Mouse (Mus musculus) stomach, embryonic 16.5 days (tissue): ENCODE measurements around the gene Cacna2d2. TPM values are rescaled to one million over a fixed set of nuclear protein-coding genes. Genes with fewer than 3 reads are reported as not detected.

ENCODE experiments used
- ATAC-seq: fragments of 200-750 bp; cut with Nextera tagmentation; 2 replicates; pipeline ENCODE4 v1.8.0; 2017; ENCODE audit warnings: moderate number of reproducible peaks, moderate TSS enrichment; ENCODE audit not compliant: insufficient read depth, low FRiP score
- H3K27ac ChIP-seq: fragments of 300-500 bp; sonication (generic); 2 replicates; pipeline ENCODE4 v1.5.1; 2014; ENCODE audit warnings: low read length
- H3K27me3 ChIP-seq: fragments of 300-500 bp; sonication (generic); 2 replicates; pipeline ENCODE4 v1.6.1; 2014; ENCODE audit warnings: low read length, control low read depth, mixed read lengths; ENCODE audit not compliant: control insufficient read depth, insufficient read depth
- H3K36me3 ChIP-seq: fragments of 300-500 bp; sonication (generic); 2 replicates; pipeline ENCODE4 v1.6.1; 2014; ENCODE audit warnings: low read length; ENCODE audit not compliant: control insufficient read depth, insufficient read depth
- H3K4me1 ChIP-seq: fragments of 300-500 bp; sonication (generic); 2 replicates; pipeline ENCODE4 v1.6.1; 2014; ENCODE audit warnings: low read length, control low read depth, mixed read lengths; ENCODE audit not compliant: control insufficient read depth, insufficient read depth
- H3K4me2 ChIP-seq: fragments of 300-500 bp; sonication (generic); 2 replicates; pipeline ENCODE4 v1.6.1; 2014; ENCODE audit warnings: low read depth, low read length, mixed read lengths
- H3K4me3 ChIP-seq: fragments of 300-500 bp; sonication (generic); replicated peaks from 2 replicates; pipeline ENCODE4 v1.5.1; 2014; ENCODE audit warnings: mild to moderate bottlenecking, low read length
- H3K9ac ChIP-seq: fragments of 300-500 bp; sonication (generic); 2 replicates; pipeline ENCODE4 v1.6.1; 2014; ENCODE audit warnings: low read length
- H3K9me3 ChIP-seq: fragments of 300-500 bp; sonication (generic); replicated peaks from 2 replicates; pipeline ENCODE4 v1.6.1; 2016; ENCODE audit warnings: low read length, control low read depth; ENCODE audit not compliant: control insufficient read depth
- WGBS: fragments of 180-500 bp; shearing (Covaris S2); extraction: QIAGEN DNeasy Blood & Tissue Kit; methylation state at CpG from one replicate; pipeline ENCODE4 v1.1.7; 2014; 5-methylcytosine and 5-hydroxymethylcytosine counted together
- polyA plus RNA-seq: library from polyadenylated mRNA; unstranded; fragments of >200 nt; fragmentation: Nextera tagmentation; extraction: Ambion mirVana; gene quantifications from 2 replicates; pipeline ENCODE4 v1.2.1, GENCODE M21; 2015

Cacna2d2 gene
- polyA plus RNA-seq, 1 experiment from 2014 or later = 0.19 TPM

GRCm38 (mm10) chr9:107490625-107491024 is 91.2 kb downstream of the Cacna2d2 start:
- H3K36me3 ChIP-seq = no peaks in the 10 kb centered on the region
- H3K27ac ChIP-seq = no peak overlapping the region
- H3K27me3 ChIP-seq = no peaks in the 10 kb centered on the region
- 51% methylated on average over 6 of the region's 6 CpGs for WGBS
- H3K9me3 ChIP-seq = no peaks in the 10 kb centered on the region
- H3K4me1 ChIP-seq = no peaks in the 10 kb centered on the region
- no peak overlapping the region for H3K4me3 ChIP-seq
- H3K9ac ChIP-seq = no peak overlapping the region
- H3K4me2 ChIP-seq = no peak overlapping the region
- no peak for ATAC-seq

GRCm38 (mm10) chr9:107493511-107493910 is 94.1 kb downstream of the Cacna2d2 start:
- Histone ChIP-seq H3K27ac (no peak overlapping the region), H3K4me1 (no peaks in the 10 kb centered on the region), H3K27me3 (no peaks in the 10 kb centered on the region), H3K9ac (no peak overlapping the region), H3K4me3 (no peak overlapping the region), H3K36me3 (no peaks in the 10 kb centered on the region), H3K4me2 (no peak overlapping the region), H3K9me3 (no peaks in the 10 kb centered on the region)
- 53% methylated on average over 1 of the region's 1 CpGs for WGBS
- ATAC-seq = no peak

- H3K4me3 ChIP-seq = no peak overlapping the region
- H3K9me3 ChIP-seq = no peaks in the 10 kb centered on the region
- no peak overlapping the region for H3K27ac ChIP-seq
- no peak overlapping the region for H3K9ac ChIP-seq
- H3K4me2 ChIP-seq = no peak overlapping the region
- no peaks in the 10 kb centered on the region for H3K36me3 ChIP-seq
- no peaks in the 10 kb centered on the region for H3K27me3 ChIP-seq
- H3K4me1 ChIP-seq = no peaks in the 10 kb centered on the region
- WGBS = 77% methylated on average over 12 of the region's 12 CpGs
- no peak for ATAC-seq
Observed at GRCm38 (mm10) chr9:107494238-107494637, 94.8 kb downstream of the Cacna2d2 start.

- Histone ChIP-seq H3K4me3 (no peak overlapping the region), H3K27ac (no peak overlapping the region), H3K36me3 (no peaks in the 10 kb centered on the region), H3K4me1 (no peaks in the 10 kb centered on the region), H3K9me3 (no peaks in the 10 kb centered on the region), H3K9ac (no peak overlapping the region), H3K27me3 (no peaks in the 10 kb centered on the region), H3K4me2 (no peak overlapping the region)
- ATAC-seq = no peak
- WGBS = 67% methylated on average over 3 of the region's 3 CpGs
Observed at GRCm38 (mm10) chr9:107496359-107496758, 96.9 kb downstream of the Cacna2d2 start.

- WGBS = 83% methylated on average over 3 of the region's 3 CpGs
- H3K36me3 ChIP-seq = no peaks in the 10 kb centered on the region
- no peaks in the 10 kb centered on the region for H3K27me3 ChIP-seq
- H3K4me1 ChIP-seq = no peaks in the 10 kb centered on the region
- H3K27ac ChIP-seq = no peak overlapping the region
- no peak overlapping the region for H3K9ac ChIP-seq
- no peak overlapping the region for H3K4me2 ChIP-seq
- no peak overlapping the region for H3K4me3 ChIP-seq
- ATAC-seq = no peak; the same call in 1 of the 2 replicates
- H3K9me3 ChIP-seq = no peaks in the 10 kb centered on the region
Observed at GRCm38 (mm10) chr9:107500708-107501286, 101.4 kb downstream of the Cacna2d2 start.

GRCm38 (mm10) chr9:107502131-107502846 is 102.9 kb downstream of the Cacna2d2 start:
- Histone ChIP-seq H3K36me3 (no peaks in the 10 kb centered on the region), H3K4me2 (no peak overlapping the region), H3K9me3 (no peaks in the 10 kb centered on the region), H3K4me1 (no peaks in the 10 kb centered on the region), H3K27ac (no peak overlapping the region), H3K27me3 (no peaks in the 10 kb centered on the region), H3K4me3 (no peak overlapping the region), H3K9ac (no peak overlapping the region)
- 84% methylated on average over 12 of the region's 12 CpGs for WGBS
- ATAC-seq = no peak

GRCm38 (mm10) chr9:107504662-107505537 is 105.5 kb downstream of the Cacna2d2 start:
- 76% methylated on average over 19 of the region's 19 CpGs for WGBS
- H3K9me3 ChIP-seq = no peaks in the 10 kb centered on the region
- no peak for ATAC-seq

GRCm38 (mm10) chr9:107508266-107508665 is 108.9 kb downstream of the Cacna2d2 start:
- Histone ChIP-seq H3K4me2 (no peak overlapping the region), H3K4me3 (no peak overlapping the region), H3K27ac (no peak overlapping the region), H3K9ac (no peak overlapping the region), H3K4me1 (no peaks in the 10 kb centered on the region), H3K9me3 (no peaks in the 10 kb centered on the region), H3K36me3 (no peaks in the 10 kb centered on the region), H3K27me3 (no peaks in the 10 kb centered on the region)
- ATAC-seq = no peak
- 53% methylated on average over 10 of the region's 10 CpGs for WGBS

More at GRCm38 (mm10) chr9:107504662-107505537, 105.5 kb downstream of the Cacna2d2 start:
- no peak overlapping the region for H3K4me3 ChIP-seq
- no peak overlapping the region for H3K9ac ChIP-seq
- no peak overlapping the region for H3K4me2 ChIP-seq
- H3K27ac ChIP-seq = no peak overlapping the region
- no peaks in the 10 kb centered on the region for H3K4me1 ChIP-seq
- H3K27me3 ChIP-seq = no peaks in the 10 kb centered on the region
- H3K36me3 ChIP-seq = no peaks in the 10 kb centered on the region
